Mouse (Mus musculus) right cerebral cortex, adult 18-20 months (tissue): ENCODE results near the gene Dram1.

Source experiments
- DNase-seq: peaks from one replicate; pipeline ENCODE4 v3.0.0; 2022; ENCODE audit warnings: mixed read lengths

The Dram1 gene

GRCm38 (mm10) chr10:88379013-88379885, at the start of gene Dram1, which contains the start of gene Gnptab:
Gene Dram1, minus strand, starts transcription at chr10:88379080.
Gene Gnptab, plus strand, starts transcription at chr10:88379132.
- peak; percentile 86 for DNase-seq

GRCm38 (mm10) chr10:88427998-88428397, 49.1 kb upstream of the Dram1 start:
- no peak for DNase-seq

- no peak for DNase-seq
Observed at GRCm38 (mm10) chr10:88426896-88427295, 48.0 kb upstream of the Dram1 start.

- DNase-seq = peak; percentile 65
Observed at GRCm38 (mm10) chr10:88426158-88426816, 47.4 kb upstream of the Dram1 start.

- no peak for DNase-seq
Observed at GRCm38 (mm10) chr10:88420655-88421435, 42.0 kb upstream of the Dram1 start.

- DNase-seq = no peak
Observed at GRCm38 (mm10) chr10:88420141-88420541, 41.3 kb upstream of the Dram1 start.

GRCm38 (mm10) chr10:88417686-88418085, 38.8 kb upstream of the Dram1 start:
- no peak for DNase-seq

GRCm38 (mm10) chr10:88412290-88412995, 33.6 kb upstream of the Dram1 start:
- no peak for DNase-seq

GRCm38 (mm10) chr10:88409751-88410150, 30.9 kb upstream of the Dram1 start:
- DNase-seq = no peak

GRCm38 (mm10) chr10:88407875-88408631, 29.2 kb upstream of the Dram1 start:
- DNase-seq = no peak

GRCm38 (mm10) chr10:88405812-88406211, 26.9 kb upstream of the Dram1 start:
- no peak for DNase-seq

GRCm38 (mm10) chr10:88404220-88404619, 25.3 kb upstream of the Dram1 start:
- DNase-seq = no peak

- no peak for DNase-seq
Observed at GRCm38 (mm10) chr10:88403021-88403420, 24.1 kb upstream of the Dram1 start.

GRCm38 (mm10) chr10:88399271-88399670, 20.4 kb upstream of the Dram1 start:
- DNase-seq = no peak

- DNase-seq = no peak
Observed at GRCm38 (mm10) chr10:88398668-88399243, 19.9 kb upstream of the Dram1 start.

GRCm38 (mm10) chr10:88392181-88392847, 13.4 kb upstream of the Dram1 start:
- peak; percentile 57 for DNase-seq

- peak; percentile 45 for DNase-seq
Observed at GRCm38 (mm10) chr10:88391495-88391894, 12.6 kb upstream of the Dram1 start.

- no peak for DNase-seq
Observed at GRCm38 (mm10) chr10:88390096-88390790, 11.4 kb upstream of the Dram1 start.

- DNase-seq = no peak
Observed at GRCm38 (mm10) chr10:88389576-88389975, 10.7 kb upstream of the Dram1 start.

GRCm38 (mm10) chr10:88386251-88386650, 7.4 kb upstream of the Dram1 start:
- DNase-seq = no peak
